Mouse (Mus musculus): Measurements from ENCODE around the gene Mtmr3.
"Not testable (repeated sequence)": the region's sequence is repeated elsewhere in the genome, so short reads cannot be mapped to it uniquely, and the experiment has no call there.

Gene Mtmr3

GRCm38 (mm10) chr11:4601890-4602289 is 7.2 kb upstream of the Mtmr3 start:
- DNase-seq (ENCODE audit: low spot score) = no peak

DNA sequence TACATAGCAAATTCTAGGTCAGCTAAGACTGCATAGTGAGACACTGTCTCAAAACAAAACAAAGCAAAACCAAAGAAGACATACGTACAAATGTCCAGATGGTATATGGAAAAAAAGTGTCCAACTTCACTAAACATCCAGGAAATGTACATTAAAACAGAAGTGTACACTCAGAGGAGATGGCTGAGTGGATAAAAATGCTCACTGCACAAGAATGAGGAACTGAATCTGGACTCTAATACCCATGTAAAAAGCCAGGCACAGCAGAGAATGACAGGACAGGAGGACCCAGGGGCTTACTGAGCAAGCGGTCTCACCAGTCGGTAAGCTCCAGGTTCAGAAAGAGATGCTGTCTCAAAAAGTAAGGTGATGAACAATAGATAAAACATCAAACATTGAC is 5.3 kb upstream of the Mtmr3 start:
- no peak for DNase-seq (ENCODE audit: low spot score)

- DNase-seq (ENCODE audit: low spot score) = no peak
Measured at GRCm38 (mm10) chr11:4598411-4598810, 3.7 kb upstream of the Mtmr3 start.

DNA sequence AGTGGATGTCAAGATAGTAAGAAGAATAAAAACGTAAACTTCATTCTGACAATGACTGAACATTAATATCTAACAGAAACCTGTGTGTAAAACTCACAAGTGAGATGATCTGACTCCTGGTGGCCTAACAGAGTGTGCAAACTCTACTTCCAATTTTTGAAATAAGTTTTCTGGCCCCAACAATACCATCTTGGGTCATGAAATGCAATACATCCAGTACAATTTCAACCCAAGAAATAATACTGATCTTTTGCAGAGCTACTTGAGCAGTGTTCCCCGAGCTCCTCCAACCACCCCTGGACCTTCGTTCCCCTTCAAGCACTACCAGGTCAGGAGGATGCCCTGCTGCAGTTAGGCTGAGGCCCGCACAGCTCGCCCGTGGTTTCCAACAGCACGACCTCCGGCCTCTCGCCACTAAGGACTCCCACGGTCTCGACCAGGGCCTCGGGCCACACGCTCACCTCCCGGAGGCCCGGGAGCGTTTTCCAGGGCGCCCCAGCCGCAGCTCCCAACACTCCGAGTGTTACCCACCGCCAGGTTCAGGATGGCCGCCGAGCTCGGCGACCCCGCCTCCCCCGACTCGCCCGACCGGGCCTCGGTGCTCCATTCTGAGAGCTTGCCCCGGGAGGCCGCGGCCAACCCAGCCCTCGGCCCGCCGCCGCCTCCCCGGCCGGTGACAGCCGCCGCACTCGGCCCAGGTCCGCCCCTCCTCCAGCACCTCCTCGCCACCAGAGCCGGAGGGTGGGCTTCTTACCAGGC is 635 bp downstream of the Mtmr3 start:
- DNase-seq (ENCODE audit: low spot score) = peak; percentile 15

DNA sequence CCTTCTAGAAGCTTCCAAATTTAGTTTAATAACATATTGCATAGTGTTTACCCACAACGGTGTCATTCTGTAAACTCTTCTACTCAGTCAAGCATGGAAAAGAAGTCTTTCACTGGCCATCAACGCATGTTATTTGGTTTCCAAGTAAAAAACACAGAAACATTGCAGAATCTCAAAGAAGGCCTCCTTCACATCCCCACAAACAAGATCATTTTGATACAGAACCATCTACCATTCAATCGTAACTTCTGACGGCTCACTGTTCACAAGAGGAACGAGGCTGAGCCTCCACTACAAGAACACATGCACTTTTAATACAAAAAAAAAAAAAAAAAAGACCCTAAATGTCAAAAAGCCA is 1.2 kb downstream of the Mtmr3 start:
- no peak for DNase-seq (ENCODE audit: low spot score)

DNA sequence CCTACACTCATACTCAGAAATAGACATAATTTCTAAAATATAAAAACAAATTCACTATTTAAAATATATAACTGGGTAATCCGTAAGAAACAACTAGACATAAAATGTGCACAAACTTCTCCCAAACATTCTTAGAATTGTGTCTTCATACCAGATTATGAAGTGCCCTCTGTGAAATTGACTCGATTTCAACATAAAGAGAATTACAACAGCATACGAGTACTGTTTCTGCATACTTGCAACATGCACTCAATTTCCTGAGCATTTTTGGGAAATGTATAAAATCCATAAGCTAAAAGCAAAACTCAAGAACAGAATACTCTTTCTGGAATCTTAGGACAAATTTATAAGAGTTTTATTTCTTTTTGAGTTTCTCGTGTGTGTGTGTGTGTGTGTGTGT is 2.9 kb downstream of the Mtmr3 start:
- no peak for DNase-seq (ENCODE audit: low spot score)

GRCm38 (mm10) chr11:4578682-4579081 is 16.0 kb downstream of the Mtmr3 start:
- peak; percentile 68 for DNase-seq (ENCODE audit: low spot score)

DNA sequence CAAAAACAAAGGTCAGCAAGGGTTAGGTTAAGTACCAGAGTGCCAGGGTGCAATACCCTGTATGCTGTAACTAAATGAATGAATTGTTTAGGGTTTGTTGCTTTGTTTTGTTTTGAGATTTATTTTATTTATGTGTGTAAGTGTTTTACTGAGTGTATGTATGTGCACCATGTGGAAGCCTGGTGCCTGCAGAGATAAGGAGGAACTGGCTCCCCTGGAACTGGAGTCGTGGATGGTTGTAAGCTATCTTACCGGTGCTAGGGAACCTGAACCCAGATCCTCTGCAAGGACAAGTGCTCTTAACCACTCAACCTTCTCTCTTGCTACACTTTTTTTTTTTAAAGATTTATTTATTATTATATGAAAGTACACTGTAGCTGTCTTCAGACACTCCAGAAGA is 17.6 kb downstream of the Mtmr3 start:
- DNase-seq (ENCODE audit: low spot score) = no peak

DNA sequence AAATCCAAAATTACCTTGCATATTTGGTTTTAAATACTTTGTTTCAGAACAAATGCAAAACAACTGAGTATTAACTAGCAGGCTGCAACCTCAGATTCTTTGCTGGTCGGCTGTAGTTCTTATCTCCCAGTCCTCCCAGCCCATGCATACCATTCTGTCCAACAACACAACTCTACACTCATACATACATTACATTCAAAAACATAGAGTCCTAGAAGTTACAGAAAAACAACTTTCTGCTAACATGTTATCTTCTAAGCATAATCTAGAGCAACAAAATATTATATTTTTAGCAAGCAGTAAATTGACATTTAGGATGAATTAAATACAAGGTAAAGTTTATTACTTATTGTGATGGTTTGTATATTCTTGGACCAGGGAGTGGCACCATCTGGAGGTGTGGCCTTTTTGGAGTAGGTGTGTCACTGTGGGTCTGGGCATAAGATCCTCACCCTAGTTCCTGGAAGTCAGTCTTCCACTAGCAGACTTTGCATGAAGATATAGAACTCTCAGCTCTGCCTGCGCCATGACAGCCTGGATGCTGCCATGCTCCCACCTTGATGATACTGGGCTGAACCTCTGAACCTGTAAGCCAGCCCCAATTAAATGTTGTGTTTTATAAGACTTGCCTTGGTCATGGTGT is 18.5 kb downstream of the Mtmr3 start:
- not testable (repeated sequence) for DNase-seq (ENCODE audit: low spot score)

GRCm38 (mm10) chr11:4571491-4571901 is 23.2 kb downstream of the Mtmr3 start:
- no peak for DNase-seq (ENCODE audit: low spot score)

GRCm38 (mm10) chr11:4566333-4566732 is 28.3 kb downstream of the Mtmr3 start:
- DNase-seq (ENCODE audit: low spot score) = no peak

DNA sequence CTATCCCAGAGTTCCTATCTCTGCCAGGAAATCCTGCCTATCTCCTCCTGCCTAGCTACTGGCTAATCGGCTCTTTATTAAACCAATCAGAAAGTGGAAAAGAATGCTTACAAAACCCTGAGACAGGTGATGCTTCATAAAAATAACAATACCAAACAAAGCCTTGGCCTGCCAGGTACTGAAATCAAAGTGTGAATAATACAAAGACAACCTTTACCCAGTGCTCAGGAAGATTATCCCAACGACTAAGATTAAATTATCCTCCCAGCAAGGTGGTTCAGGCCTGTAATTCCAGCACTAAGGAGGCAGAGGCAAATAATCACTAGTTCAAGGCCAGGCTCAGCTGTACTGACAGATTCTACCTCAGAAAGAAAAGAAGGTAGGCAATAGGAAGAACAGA is 29.1 kb downstream of the Mtmr3 start:
- no peak for DNase-seq (ENCODE audit: low spot score)

- DNase-seq (ENCODE audit: low spot score) = no peak
Measured at GRCm38 (mm10) chr11:4553274-4554063, 41.2 kb downstream of the Mtmr3 start.

- DNase-seq (ENCODE audit: low spot score) = no peak
Measured at GRCm38 (mm10) chr11:4547569-4547968, 47.1 kb downstream of the Mtmr3 start.

DNA sequence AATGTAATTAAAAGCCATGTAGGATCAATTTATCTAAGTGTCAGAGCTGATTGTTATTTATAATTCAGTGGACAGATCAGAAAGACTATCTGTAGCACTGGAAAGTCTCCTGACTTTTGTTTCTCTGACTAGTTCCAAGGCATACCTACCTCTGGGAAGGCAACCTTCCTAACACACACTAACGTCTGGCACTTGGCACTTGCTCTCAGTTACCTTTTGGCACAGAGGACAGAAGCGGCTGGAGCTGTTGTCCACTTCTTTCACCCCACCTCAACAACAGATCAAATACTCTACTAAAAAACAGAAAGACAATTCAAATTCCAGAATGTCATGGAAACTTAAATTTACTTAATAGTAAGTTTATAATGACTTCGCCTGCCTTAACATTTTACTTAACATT is 48.7 kb downstream of the Mtmr3 start:
- no peak for DNase-seq (ENCODE audit: low spot score)

DNA sequence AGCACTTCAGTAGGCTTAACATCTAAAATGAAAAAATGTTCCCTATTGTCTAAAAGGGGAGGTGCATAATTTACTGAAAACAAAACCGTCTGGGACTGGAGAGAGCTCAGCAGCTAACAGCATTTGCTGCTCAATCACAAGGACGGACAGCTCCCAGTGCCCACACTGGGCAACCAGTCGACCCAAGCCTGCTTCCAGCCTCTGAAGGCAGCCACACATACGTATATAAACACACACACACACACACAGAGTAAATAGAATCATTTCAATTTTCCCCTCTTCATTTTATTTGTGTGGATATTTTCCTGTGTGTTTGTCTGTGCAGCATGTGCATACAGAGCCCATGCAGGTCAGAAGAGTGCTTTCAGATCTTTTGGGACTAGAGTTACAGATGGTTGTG is 49.3 kb downstream of the Mtmr3 start:
- DNase-seq (ENCODE audit: low spot score) = no peak

- not testable (repeated sequence) for DNase-seq (ENCODE audit: low spot score)
Measured at GRCm38 (mm10) chr11:4544627-4544921, 50.1 kb downstream of the Mtmr3 start.

DNA sequence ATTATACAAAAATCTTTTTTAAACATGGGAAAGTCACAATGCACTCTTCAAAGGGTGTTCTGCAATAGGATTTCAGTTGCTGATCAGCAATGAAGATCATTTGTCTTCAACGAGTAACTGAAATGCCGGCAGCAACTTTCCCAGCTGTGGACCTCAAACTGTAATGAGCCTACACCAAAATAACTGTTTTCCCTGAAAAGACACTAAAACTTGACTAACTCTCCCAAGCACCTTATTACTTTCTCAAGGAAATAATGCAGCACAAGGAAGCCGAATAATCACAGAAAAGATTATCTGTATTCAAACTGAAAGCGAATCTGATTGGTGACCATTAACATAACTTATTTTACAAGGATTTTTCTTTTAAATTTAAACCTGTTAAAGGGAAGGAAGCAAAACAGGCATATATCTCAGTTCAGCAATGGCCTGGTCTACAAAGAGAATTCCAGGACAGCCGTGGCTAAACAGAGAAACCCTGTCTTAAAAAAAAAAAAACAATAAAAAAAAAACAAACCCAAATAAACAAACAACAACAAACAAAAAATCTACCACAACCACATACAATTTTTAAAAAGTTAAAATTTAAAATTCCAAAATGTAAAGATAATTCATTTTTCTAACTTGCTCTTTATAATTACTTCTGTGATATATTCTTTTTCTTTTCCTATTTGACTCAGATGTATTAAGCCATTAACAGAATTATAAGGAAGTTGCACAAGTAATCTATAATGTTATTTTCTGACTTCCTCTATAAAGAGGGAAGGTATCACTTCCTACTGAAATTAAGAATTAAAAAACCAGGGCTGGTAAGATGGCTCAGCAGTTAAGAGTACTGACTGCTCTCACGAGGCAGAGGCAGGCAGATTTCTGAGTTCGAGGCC is 50.7 kb downstream of the Mtmr3 start:
- no peak for DNase-seq (ENCODE audit: low spot score)

GRCm38 (mm10) chr11:4543040-4543551 is 51.6 kb downstream of the Mtmr3 start:
- DNase-seq (ENCODE audit: low spot score) = no peak

GRCm38 (mm10) chr11:4536645-4537044 is 58.0 kb downstream of the Mtmr3 start:
- DNase-seq (ENCODE audit: low spot score) = no peak

- no peak for DNase-seq (ENCODE audit: low spot score)
Measured at GRCm38 (mm10) chr11:4527132-4527531, 67.5 kb downstream of the Mtmr3 start.

DNA sequence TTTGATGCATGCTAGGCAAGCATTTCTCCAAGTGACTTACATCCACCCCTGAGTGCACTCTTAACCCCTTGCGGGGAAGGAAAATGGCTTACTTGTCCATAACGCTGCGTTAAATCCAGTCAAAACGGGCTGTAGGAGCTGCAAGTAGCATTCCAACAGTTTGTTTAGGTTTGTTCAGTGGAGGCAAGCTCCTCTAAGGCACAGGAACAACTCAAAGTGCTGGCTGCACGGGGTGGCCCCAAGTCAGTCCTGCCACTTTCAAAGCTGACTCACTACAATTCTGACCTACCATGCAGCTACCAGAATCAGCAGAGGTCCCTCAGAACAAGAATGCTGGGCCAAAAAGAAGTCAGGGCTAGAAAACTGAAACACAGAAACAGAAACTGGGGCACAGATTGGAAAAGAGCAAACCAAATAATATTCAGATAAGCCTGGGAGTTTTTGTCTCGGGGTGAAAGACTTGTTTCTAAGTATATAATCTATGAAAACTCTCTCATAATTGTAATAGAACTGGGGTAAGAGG is 72.5 kb downstream of the Mtmr3 start:
- no peak for DNase-seq (ENCODE audit: low spot score)

Data from ovary, adult 18-20 months (tissue).